Mouse (Mus musculus): ENCODE results near the gene Atpaf1. TPM values are rescaled to one million over a fixed set of nuclear protein-coding genes. Genes with fewer than 3 reads are reported as not detected.

Atpaf1 gene
- polyA plus RNA-seq (2012; rRNA removed), result 9.2 and 11.0 TPM in 2 replicates

GRCm38 (mm10) chr4:115784769-115785510 is at the start of gene Atpaf1:
TSS of gene Atpaf1 (plus strand) at chr4:115784812.

GRCm38 (mm10) chr4:115737551-115738041 is 47.0 kb upstream of the Atpaf1 start, which contains the start of gene Efcab14:
TSS of gene Efcab14 (plus strand) at chr4:115737744.

GRCm38 (mm10) chr4:115780918-115781317 is 3.7 kb upstream of the Atpaf1 start, which contains the start of gene Tex38:
TSS of gene Tex38 (minus strand) at chr4:115781018.

GRCm38 (mm10) chr4:115827888-115828571 is 43.4 kb downstream of the Atpaf1 start, which contains the start of gene Mob3c:
TSS of gene Mob3c (plus strand) at chr4:115828092.

GRCm38 (mm10) chr4:115838696-115839641 is 54.4 kb downstream of the Atpaf1 start, which contains the start of gene Mknk1:
TSS of gene Mknk1 (plus strand) at chr4:115839198.

Other genes with a start within 250 kb of the Atpaf1 start
- gene Cyp4a31, start 221.2 kb upstream of the Atpaf1 start, polyA plus RNA-seq (2012; rRNA removed), result 35.9 and 45.8 TPM in 2 replicates
- gene Cyp4a32, start 183.8 kb upstream of the Atpaf1 start, polyA plus RNA-seq (2012; rRNA removed), result 6.9 and 7.2 TPM in 2 replicates
- gene Cyp4b1, start 137.1 kb upstream of the Atpaf1 start, polyA plus RNA-seq (2012; rRNA removed), result 8.3 and 8.7 TPM in 2 replicates
- 7.0 and 7.2 TPM in 2 replicates for gene Efcab14, start 47.1 kb upstream of the Atpaf1 start, polyA plus RNA-seq (2012; rRNA removed)
- gene Tex38, start 3.8 kb upstream of the Atpaf1 start, polyA plus RNA-seq (2012; rRNA removed), result 0.36 and 0.37 TPM in 2 replicates
- 8.9 and 9.6 TPM in 2 replicates for gene Mob3c, start 43.3 kb downstream of the Atpaf1 start, polyA plus RNA-seq (2012; rRNA removed)
- gene Mknk1, start 54.4 kb downstream of the Atpaf1 start, polyA plus RNA-seq (2012; rRNA removed), result 48.5 and 49.7 TPM in 2 replicates
- not detected in 2 replicates for gene Kncn, start 99.6 kb downstream of the Atpaf1 start, polyA plus RNA-seq (2012; rRNA removed)
- not detected in 2 replicates for gene 6430628N08Rik, start 105.9 kb downstream of the Atpaf1 start, polyA plus RNA-seq (2012; rRNA removed)
- gene Dmbx1, start 155.1 kb downstream of the Atpaf1 start, polyA plus RNA-seq (2012; rRNA removed), result not detected in 2 replicates
- 23.5 TPM in 2 replicates for gene Faah, start 233.1 kb downstream of the Atpaf1 start, polyA plus RNA-seq (2012; rRNA removed)

Measured in liver, embryonic 18 days (tissue).